Mouse (Mus musculus): Measurements from ENCODE around the gene Gpx5. TPM values are rescaled to one million over a fixed set of nuclear protein-coding genes. Genes with fewer than 3 reads are reported as not detected.

The Gpx5 gene
- polyA plus RNA-seq, 1 experiment from 2014 or later: not detected

GRCm38 (mm10) chr13:21236714-21237113 is 55.8 kb downstream of the Gpx5 start:
- 60% methylated on average over 2 of the region's 2 CpGs for WGBS
- no peak overlapping the region for H3K27ac ChIP-seq (ENCODE audit: low read depth, low read length)
- no peak overlapping the region for H3K9ac ChIP-seq (ENCODE audit: low read depth, low read length)
- no peaks in the 10 kb centered on the region for H3K36me3 ChIP-seq (ENCODE audit: control insufficient read depth, insufficient read depth, low read length)
- no peaks in the 10 kb centered on the region; the same call in 1 of the 2 replicates for H3K4me1 ChIP-seq (replicated peaks; ENCODE audit: control insufficient read depth, insufficient read depth, low read length)
- no peak for ATAC-seq (replicated peaks; ENCODE audit: low FRiP score)
- no peak for DNase-seq (ENCODE audit: low spot score)
- peaks cover 2% of the 10 kb centered on the region; the same call in 1 of the 2 replicates for H3K9me3 ChIP-seq (ENCODE audit: control insufficient read depth, low read length)
- no peak overlapping the region for H3K4me2 ChIP-seq
- H3K27me3 ChIP-seq (replicated peaks; ENCODE audit: control insufficient read depth, insufficient read depth, low read length): no peaks in the 10 kb centered on the region
- H3K4me3 ChIP-seq (ENCODE audit: low read depth, low read length): no peak overlapping the region

Other genes with a start within 250 kb of the Gpx5 start
- not detected in 2 replicates for gene Olfr1370, start 217.8 kb downstream of the Gpx5 start, polyA plus RNA-seq (2014; fragmentation: Nextera tagmentation; extraction: Ambion mirVana)
- gene Olfr1369-ps1, start 181.2 kb downstream of the Gpx5 start, polyA plus RNA-seq (2014; fragmentation: Nextera tagmentation; extraction: Ambion mirVana): 0.14 and 0.22 TPM in 2 replicates
- gene Olfr263, start 163.1 kb downstream of the Gpx5 start, polyA plus RNA-seq (2014; fragmentation: Nextera tagmentation; extraction: Ambion mirVana): not detected in 2 replicates
- gene Olfr1368, start 146.9 kb downstream of the Gpx5 start, polyA plus RNA-seq (2014; fragmentation: Nextera tagmentation; extraction: Ambion mirVana): not detected in 2 replicates
- 165 and 175 TPM in 2 replicates for gene Trim27, start 113.3 kb downstream of the Gpx5 start, polyA plus RNA-seq (2014; fragmentation: Nextera tagmentation; extraction: Ambion mirVana)
- gene Gpx6, start 19.4 kb upstream of the Gpx5 start, polyA plus RNA-seq (2014; fragmentation: Nextera tagmentation; extraction: Ambion mirVana): not detected in 2 replicates
- not detected in 2 replicates for gene Olfr1367, start 54.2 kb upstream of the Gpx5 start, polyA plus RNA-seq (2014; fragmentation: Nextera tagmentation; extraction: Ambion mirVana)
- gene Zscan12, start 70.1 kb upstream of the Gpx5 start, polyA plus RNA-seq (2014; fragmentation: Nextera tagmentation; extraction: Ambion mirVana): 10.2 and 12.0 TPM in 2 replicates
- gene Zkscan3, start 110.0 kb upstream of the Gpx5 start, polyA plus RNA-seq (2014; fragmentation: Nextera tagmentation; extraction: Ambion mirVana): 49.7 and 53.4 TPM in 2 replicates
- 2.4 and 2.8 TPM in 2 replicates for gene Pgbd1, start 148.3 kb upstream of the Gpx5 start, polyA plus RNA-seq (2014; fragmentation: Nextera tagmentation; extraction: Ambion mirVana)
- 13.5 and 16.6 TPM in 2 replicates for gene Zscan26, start 161.0 kb upstream of the Gpx5 start, polyA plus RNA-seq (2014; fragmentation: Nextera tagmentation; extraction: Ambion mirVana)
- 1.1 and 1.5 TPM in 2 replicates for gene Nkapl, start 175.8 kb upstream of the Gpx5 start, polyA plus RNA-seq (2014; fragmentation: Nextera tagmentation; extraction: Ambion mirVana)
- 0.90 and 1.1 TPM in 2 replicates for gene Zkscan4, start 186.2 kb upstream of the Gpx5 start, polyA plus RNA-seq (2014; fragmentation: Nextera tagmentation; extraction: Ambion mirVana)
- gene Gm10065, start 186.7 kb upstream of the Gpx5 start, polyA plus RNA-seq (2014; fragmentation: Nextera tagmentation; extraction: Ambion mirVana): not detected in 2 replicates
- 0.22 and 0.42 TPM in 2 replicates for gene AK157302, start 202.5 kb upstream of the Gpx5 start, polyA plus RNA-seq (2014; fragmentation: Nextera tagmentation; extraction: Ambion mirVana)
- 7.2 and 7.8 TPM in 2 replicates for gene Gm11273, start 208.7 kb upstream of the Gpx5 start, polyA plus RNA-seq (2014; fragmentation: Nextera tagmentation; extraction: Ambion mirVana)
- 5.1 and 5.7 TPM in 2 replicates for gene Zkscan8, start 238.4 kb upstream of the Gpx5 start, polyA plus RNA-seq (2014; fragmentation: Nextera tagmentation; extraction: Ambion mirVana)